Mouse (Mus musculus) adrenal gland, adult 8-10 months (tissue): ENCODE data around the gene Lepr. TPM values are rescaled to one million over a fixed set of nuclear protein-coding genes. Genes with fewer than 3 reads are reported as not detected.

Experiments
- DNase-seq: peaks from one replicate; pipeline ENCODE4 v3.0.0; 2022
- total RNA-seq, 4 experiments: library from RNA; stranded (reverse); gene quantifications; 2 replicates each; pipeline ENCODE4 v1.2.4; 2022

Gene Lepr
- total RNA-seq = 10 to 100 TPM; 15.9 to 17.0 (median 16.9) TPM

DNA sequence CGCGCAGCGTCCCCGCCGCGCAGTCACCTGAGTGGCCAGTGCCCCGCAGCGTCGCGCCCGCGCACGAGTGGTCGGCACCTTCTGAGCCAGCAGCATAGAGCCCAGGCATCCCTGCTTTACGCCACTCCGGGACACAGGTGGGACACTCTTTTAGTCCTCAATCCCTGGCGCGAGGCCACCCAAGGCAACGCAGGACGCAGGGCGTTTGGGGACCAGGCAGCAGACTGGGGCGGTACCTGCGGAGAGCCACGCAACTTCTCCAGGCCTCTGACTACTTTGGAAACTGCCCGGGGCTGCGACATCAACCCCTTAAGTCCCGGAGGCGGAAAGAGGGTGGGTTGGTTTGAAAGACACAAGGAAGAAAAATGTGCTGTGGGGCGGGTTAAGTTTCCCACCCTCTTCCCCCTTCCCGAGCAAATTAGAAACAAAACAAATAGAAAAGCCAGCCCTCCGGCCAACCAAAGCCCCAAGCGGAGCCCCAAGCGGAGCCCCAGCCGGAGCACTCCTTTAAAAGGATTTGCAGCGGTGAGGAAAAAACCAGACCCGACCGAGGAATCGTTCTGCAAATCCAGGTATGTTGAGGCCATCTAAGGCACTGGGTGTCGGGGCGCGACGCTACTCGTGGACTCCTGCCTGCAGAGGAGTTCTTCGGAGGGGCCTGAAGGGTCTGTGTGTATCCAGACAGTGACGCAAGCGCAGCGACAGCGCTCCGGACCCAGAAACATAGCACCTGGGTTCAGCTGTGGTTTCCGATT, at the start of gene Lepr:
TSS of gene Lepr (plus strand) at position 38 of the 755 bp plus-strand sequence.
- DNase-seq = peak; percentile 45

DNA sequence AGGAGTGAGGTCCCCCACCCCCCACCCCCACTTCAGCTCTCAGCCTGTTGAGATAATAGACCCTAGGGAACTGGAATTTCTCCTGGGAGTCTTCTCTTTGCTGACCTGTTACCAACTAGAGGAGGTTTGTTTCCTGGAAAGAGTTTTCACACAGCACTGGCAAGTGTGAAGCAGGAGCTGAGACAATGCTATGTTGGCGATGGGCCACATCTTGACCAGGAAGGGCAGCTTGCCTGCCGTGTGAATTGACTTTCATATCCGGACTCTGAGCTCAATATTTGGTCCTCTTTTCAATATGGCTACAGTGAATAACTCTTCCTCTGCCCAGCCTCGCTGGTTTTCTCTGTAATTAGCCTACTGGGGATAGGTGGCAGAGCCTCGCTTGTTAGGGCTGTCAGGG, 48.0 kb upstream of the Lepr start:
- DNase-seq = no peak

DNA sequence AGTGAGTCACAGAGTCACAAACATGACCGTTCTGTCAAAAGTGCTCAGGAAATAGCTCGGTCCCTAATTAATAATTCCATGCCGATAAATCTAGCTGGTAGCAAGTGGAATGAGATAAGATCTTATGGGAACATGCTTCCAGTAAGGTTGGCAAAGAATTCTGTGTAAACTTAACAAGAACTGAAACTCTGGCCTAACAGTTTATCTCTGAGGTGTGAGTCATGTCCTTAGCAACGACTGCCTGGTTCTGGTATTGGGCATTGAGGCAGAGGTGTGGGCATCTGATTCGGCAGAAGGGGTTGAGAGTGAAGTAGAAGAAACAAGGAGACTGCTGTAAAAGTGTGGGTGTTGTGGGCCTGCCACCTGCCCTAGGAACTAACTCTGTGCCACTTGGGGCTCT, 47.4 kb upstream of the Lepr start:
- no peak for DNase-seq

DNA sequence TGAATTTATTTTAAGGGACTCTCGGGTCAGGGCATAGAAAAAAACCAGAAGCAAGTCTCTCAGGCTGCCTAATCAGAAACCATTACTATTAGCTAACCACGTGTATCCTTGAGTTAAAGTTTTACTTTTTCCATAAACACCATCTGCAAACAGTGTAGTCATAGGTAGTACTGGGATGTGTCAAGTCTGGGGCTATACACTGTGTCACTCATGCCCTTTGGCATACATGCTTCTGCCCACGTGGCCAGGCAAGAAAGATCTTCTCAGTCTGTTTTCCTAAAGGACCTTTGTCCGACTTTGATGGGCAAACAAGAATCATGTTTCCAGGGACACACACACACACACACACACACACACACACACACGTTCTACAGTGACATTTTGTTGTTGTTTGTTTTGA, 42.4 kb upstream of the Lepr start:
- no peak for DNase-seq

DNA sequence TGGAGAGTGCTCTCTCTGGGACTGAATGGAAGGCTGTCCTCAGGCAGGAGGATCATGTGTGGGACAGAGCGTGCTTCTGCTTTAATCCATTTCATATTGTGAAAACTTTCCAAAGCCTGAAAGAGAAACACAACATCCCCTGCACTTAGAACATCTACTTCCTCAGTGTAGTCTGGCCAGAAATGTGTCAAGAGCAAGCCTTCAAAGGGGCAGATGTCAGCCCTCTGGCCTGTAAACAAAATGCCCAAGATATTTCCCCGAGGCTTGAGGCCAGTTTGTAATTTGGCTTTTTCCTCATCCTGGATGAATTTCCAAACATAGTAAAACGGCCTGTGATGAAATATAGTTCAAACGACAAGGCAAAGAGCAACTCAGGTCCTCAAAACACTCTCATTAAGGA, 41.5 kb upstream of the Lepr start:
- DNase-seq = peak; percentile 27

DNA sequence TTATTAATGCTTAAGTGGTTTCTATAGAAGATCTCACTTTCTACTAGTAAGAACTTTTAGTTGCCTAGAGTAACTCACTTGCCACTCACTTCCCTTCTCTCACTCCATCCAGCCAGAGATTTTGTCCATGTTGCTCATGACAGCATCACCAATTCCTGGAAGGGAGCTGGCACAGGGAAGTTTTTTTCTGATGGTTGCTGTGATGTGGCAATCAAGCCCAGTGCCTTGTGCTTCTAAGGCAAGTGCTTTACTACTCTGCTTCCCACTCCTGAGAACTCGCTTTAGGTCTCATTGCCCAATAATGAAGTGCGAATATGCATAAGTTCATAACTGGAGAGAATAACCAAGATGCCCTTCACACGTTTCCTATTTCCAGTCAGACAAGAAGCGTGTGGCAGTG, 34.6 kb upstream of the Lepr start:
- DNase-seq = no peak

DNA sequence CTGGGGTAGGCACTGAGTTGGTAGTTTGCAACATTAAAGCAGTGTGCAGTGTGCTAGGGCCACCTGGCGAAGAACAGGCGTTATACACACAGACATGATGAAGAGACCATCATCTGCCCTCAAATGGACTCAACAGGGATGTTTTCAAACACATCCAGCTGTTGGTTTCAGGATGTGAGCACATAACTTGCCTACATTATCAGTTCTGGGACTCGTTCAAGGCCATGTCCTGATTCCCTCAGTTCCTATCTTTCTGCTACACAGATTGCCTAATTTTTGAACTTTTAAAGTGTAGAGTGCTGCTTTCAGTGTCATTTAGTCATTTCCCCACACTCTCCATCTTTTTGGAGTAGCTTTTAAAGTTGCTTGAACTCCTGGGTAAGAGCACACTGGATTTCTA, 34.1 kb upstream of the Lepr start:
- peak; percentile 36 for DNase-seq

DNA sequence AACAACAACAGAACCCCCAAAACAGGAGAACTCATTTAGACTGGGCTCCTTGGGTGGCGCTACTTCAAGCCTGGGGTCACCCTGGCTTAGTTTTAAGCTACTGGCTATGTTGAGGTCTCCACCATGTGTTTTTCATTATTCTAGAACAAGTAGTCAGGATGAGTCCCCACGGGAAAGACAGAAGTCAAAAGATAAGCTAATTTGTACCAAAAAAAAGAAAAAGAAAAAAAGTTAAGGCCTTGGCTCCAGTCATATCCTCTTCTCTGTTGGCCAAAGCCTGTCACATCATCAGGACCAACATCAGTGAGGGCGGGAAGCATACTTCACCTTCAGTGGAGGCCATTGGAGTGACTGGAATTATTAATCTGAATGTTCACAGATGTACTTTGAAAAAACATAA, 32.4 kb upstream of the Lepr start:
- no peak for DNase-seq

DNA sequence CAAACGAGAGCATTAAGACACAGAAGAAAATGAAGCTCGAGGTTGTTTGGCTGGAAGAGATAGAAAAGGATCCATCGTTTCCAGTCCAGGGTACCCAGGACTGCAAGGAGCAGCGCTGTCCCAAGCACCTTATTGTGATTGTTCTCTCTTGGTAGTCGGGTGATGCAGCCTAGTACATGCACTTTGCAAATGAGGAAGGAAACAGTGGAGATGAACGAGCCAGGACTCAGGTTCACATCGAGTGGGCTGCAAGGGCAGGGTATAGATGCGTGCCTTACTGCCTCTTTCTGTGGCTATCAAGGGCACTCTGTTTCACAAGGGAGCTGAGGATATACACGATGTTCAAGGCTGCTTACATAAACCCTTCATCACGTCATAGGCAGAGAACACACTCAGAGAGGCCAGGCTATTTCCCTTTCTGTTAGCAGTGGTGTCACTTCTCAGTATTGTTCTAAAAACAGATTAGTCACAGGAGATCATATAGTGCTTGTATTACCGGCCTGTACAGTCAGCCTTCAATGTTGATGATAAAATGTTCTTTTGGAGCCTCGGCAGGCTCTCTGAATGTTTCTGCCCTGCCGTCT, 30.9 kb upstream of the Lepr start:
- peak; percentile 24 for DNase-seq

DNA sequence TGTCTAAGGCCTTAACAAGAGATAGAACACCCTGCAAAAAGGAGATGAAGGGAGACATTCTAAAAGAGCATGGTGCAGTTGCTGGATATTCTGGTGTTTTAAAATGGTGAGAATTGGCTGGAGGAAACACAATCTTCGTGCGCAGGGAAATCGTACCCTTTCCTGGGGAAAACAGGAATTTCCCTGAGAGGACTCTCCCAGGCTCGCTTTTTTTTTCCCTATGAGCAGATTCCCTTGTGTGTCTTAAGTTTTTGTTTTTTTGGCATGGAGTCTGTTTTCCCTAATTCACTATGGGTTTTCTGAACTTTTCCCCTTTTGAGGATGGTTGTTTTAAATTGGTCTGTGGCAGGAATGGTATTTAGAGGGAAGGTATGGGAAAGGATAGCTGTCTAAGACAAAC, 28.0 kb upstream of the Lepr start:
- no peak for DNase-seq

DNA sequence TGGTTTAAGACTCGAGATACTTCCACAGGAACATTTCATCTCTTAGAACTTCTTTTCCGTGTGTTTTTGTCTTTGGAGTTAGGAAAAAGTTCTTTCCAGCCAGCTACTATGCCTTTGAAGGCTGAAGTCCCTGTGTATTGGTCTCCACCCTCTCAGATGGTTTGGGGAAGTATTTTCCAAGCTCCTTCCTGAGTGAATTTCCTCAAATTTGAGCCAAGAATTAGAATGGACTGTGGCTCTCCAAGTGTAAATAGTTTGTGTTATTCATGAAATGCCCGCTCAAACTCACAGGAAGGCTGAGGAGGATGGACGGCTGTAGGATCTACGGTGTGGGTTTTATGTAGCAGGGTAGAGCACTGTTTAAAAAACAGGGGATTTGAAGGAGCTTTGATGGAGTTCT, 27.6 kb upstream of the Lepr start:
- no peak for DNase-seq

DNA sequence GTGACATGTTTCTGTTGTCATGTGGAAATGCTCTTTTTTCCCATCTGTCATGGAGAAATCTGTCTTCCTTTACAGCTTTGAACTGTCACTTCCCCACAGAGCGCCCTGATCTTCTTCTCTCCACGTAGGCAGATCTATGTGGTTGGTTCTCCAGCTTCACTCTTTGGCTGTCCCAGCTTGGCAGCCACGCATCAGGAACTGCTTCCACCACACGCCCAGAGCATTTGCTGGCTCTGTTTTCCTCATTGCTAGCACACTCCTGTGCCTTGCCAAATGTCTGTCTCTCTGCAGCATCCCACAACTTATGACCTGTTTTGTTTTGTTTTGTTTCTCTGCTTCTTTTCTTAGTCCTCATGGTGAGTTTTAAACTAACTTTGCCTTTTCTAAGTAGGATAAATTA, 24.3 kb upstream of the Lepr start:
- no peak for DNase-seq

DNA sequence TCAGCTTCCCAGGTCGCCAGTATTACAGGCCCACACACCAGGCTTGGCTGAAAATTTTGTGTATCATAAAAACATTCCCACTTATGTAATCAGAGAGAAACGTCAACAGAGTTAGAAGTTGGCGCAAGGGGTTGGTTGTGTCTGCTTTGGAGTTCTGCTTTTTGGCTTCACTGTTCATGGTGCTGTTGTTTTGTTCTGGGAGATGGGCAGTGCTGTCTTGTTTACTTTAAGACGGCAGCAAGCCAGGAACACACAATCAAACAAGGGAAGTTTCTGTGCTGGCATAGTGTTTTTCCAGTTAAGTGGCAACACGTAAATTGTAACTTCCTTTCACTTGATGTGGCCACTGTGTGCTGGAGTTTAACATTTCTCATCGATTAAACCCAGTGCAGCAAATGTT, 22.7 kb upstream of the Lepr start:
- DNase-seq = no peak

DNA sequence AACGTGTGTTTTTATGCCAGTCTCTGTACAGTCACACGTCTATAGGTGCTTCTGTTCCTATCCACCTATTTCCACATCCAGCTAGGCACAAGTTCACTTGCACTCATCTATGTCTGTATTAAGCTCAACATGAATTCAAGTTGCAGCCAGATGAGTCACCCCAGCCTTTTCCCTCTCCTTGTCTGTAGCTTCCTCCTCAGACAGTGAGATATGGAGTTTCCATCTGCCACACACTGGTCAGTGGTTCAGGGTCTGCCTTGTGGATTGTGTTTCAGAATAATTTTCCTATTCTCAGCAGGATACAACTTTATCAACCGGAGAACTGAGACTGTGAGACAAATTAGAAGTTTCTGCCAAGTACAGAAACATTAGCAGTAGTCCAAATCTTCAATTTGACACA, 20.0 kb upstream of the Lepr start:
- no peak for DNase-seq

DNA sequence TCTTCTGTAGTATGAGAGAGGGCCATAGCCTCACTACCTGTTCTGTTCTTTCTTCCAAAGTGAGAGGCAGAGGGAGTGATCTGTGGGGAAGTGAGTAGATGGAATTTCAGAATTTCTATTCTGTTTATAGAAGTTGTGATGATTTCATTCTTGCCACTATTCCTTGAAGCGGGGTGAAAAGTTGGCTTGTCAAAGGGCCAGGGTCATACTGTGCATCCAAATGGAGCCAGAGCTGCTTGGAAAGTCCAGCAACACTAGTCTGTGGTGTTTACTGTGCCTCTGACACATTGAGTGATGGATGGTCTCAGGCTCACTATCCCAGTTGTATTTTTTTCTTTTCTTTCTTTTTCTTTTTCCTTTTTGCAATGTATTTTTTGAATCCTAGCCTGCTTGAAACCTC, 17.8 kb upstream of the Lepr start:
- no peak for DNase-seq

DNA sequence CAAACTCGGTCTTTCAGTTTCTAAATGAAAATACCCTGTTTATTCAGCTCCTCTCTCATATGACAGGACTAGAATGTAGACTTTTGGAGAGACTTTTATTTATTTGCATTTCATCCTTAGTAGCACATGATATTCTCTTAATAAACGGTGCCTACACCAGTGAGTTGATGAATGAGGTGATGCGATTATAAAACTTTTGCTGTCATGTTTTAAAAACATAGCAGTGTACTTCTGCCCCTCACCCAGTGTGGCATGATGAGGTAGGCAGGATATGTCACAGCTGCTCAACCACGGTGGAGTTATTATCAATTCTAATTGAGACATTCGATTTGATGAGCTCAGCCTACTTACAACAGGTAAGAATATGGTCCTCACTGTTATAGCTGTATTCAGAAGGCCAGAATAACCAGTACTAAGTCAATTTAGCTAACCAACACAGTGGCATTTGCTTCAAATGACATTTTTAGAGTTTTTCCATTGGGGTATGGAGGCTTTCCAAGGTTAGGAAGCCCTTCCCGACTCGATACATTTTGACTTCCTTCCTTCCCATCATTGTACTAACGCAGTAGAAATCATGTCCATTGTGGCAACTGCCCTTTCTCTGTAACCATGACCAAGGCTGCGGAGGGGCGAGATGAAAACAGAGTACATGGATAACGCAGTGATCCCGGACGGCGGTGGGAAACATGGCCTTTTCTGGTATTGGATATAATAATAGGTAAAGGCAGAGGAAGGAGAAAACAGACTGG, 16.1 kb upstream of the Lepr start:
- no peak for DNase-seq

DNA sequence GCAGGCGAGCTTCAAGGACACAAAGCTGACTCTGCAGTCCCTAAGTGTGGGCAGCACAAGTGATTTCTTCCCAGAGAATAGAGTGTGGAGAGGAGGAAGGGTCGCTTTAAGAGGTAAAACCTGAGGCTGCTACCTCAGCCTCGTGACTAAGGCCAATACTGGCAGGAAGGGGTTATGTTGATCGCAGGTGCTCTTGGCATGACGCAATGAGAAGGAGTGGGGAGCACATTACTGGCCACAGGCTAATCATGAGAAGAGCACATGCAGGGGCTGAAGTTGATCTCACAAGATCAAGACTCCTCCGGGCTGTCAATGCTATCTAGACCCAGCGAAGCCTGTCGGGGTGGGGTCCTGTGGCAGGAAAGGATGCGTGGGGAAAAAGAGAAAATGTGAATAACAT, 11.9 kb upstream of the Lepr start:
- DNase-seq = no peak

DNA sequence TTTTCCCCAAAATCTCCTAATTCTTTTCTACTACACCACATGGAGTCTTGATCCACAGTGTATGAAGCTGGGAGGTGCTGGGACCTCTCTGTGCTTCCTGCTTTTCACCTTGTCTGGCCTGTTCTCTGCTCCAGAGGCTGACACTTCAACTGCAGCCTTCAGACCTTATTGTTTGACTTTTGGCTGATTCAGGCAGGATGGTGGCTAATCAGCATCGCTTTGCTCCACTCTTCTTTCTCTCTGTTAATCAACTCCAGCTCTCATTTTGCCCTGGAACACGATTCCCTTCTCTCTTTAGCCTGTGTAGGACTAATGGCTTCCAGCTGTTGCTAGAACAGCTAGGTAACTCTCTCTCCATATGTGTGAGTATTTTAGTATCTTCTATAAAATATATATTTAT, 10.0 kb upstream of the Lepr start:
- DNase-seq = no peak

DNA sequence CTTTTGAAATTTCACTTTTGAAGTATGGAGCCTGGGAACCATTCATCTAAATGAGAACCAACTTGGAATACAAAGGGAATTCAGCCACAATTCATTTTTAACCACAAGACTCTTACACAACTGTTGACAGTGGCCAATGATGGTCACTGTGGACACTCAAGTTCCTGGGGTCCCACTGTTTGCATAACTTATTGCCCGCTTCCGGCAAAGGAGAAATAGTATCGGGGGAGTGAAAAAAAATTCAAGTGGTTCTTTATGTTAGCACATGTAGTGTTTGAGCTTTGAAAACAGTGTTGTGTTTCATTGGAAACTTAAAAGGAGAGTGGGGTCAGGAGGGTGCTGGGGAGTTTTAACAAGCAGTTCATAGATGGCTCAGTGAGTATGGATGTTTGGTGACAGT, 9.3 kb upstream of the Lepr start:
- no peak for DNase-seq

DNA sequence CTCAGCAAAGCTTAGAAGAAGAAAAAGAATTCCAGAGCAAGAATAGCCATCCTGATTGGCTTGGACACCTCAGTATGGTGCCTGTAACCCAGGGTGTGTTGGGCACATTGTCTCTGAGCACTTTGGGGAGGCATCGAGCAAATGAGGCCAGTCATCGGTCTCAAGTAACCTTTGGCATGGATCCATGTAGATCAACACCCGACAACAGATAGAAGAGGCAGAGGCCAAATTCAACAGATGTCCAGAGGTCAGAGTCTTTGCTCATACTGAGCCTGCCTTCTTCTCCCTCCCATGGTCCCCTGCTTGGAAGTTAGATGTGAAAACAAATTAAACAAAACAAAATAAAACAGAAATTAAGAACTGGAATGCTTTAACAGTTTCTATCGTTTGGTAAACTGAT, 6.8 kb upstream of the Lepr start:
- DNase-seq = no peak

DNA sequence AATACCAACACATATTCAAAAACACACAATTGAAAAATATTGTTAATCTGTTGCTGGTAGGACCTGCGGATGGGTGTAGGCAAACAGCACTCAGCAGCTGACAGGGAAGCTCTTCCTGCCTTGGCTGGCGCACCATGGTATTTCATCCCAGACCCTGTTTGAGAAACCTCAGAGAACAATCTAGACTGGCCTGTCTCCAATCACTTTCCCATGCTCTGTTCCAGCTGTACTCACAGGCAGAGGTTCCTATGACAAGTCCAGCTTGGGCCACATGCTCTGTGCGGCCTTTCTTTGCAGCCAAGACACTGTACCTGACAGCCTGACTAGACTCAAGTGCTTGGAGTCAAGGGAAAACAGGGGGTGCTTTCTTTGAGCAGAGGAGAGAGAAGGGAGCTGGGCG, 6.1 kb upstream of the Lepr start:
- DNase-seq = no peak

DNA sequence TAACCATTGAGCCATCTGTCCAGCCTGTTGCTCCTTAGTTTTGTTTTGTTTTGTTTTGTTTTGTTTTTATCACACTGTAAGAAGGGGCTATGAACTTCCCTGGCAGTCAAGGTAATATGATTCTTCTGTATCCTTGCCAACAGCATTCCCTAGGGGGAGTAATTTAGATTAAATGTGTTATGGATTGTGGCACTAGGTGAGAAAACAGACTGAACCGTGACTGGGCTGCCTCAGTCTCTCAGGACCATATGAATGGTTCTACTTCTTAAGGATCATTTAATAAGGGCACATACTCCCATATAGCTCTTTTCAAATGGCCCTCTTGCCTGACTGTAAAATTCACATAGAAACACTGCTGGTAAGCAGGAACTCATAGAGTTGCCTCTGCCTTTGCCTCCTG, 4.6 kb upstream of the Lepr start:
- no peak for DNase-seq

DNA sequence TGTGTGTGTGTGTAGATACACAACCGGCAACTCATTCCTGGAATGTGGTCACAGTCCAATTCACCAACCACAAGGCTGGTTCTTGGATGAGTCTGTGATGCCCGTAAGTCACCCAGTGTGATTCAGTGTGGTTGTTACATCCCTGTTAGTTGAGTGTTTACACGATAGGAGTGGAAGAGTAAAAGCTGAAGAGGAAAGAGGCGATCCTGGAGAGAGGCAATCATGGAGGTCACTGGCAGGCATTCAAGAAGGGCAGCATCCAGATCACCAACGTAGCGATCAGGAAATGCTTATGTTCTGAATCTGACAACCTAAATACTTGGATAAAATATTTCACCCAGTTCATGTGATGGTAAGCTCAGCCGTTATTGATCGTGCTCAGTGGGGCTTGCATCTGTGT, 1.9 kb upstream of the Lepr start:
- DNase-seq = no peak

DNA sequence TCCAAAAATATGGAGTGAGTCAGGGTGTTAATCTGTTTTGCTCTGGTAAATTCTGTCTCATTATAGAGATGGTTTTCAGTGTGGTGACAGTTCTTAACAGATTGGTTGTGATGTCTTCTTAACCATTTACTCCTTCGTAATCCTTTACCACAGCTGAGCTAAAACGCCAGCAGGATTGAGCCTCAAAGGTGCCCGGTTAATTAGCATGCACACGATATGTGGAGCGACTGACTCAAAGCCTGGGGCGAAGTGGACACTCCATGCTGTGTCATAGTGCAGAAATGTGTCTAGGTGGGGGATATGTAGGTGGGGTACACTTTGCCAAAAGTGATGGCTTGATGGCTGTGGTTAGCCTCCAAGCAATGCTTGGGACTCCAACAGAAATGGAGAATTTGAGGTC, 1.4 kb upstream of the Lepr start:
- DNase-seq = no peak
